Mouse (Mus musculus): ENCODE measurements around the gene Dusp28. TPM values are rescaled to one million over a fixed set of nuclear protein-coding genes. Genes with fewer than 3 reads are reported as not detected.

Gene Dusp28
- polyA plus RNA-seq, 1 experiment from 2014 or later = 12.2 TPM

DNA sequence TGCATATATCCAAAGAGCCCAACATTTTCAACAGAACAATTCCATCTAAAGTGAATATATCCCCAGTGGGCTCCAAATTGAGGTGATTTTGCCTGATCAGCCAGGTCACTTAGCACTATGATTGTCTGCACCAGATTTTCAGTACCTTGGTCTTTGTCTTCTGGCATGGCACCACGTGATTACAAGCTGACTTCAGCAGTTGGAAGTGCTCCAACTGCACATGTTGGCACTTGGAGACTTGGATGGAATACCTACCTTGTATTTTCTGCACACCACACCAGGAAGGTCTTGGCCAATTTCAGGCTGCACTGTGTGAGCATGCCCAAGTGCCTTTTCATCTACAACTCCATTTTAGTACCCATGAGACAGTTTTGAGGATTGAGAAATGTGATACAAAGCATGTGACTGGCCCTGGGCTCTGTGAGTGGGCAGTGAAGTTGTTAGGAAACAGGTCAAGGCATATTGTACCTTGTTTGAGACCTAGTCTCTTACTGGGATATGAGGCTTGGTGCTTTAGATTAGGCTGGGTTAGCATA is 23.5 kb downstream of the Dusp28 start:
- WGBS = 41% methylated on average over 1 of the region's 1 CpGs
- no peak for ATAC-seq (replicated peaks; ENCODE audit: low FRiP score)

DNA sequence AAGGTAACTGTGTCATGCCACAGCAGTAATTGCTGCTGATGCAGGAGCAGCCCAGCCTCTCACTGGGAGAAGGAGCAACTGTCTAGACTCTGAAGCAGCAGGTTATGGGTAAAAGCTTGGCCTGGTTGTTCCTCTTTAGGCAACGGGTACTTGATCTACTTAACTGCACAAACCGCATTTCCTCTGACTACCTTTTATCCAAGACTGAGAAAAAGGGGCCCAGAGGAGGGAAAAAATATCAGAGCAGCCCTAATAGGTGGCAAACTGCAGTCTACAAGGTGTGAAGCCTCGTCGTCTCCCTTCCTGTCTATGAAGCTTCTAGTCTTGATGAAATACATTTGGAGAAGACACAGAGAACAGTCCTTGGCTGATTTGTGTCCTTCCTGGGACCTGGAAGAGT is 26.8 kb downstream of the Dusp28 start:
- ATAC-seq (replicated peaks; ENCODE audit: low FRiP score) = no peak
- Histone ChIP-seq H3K9ac (peak overlapping the region; percentile 79; the same call in 1 of the 2 replicates), H3K27me3 (0 out of 2 replicates have a peak, but pooled peaks cover 6% of the 10 kb centered on the region), H3K4me1 (peaks cover 25% of the 10 kb centered on the region), H3K9me3 (replicated peaks) (peaks cover 5% of the 10 kb centered on the region; the same call in 1 of the 2 replicates), H3K27ac (peak overlapping the region; percentile 98), H3K4me2 (peak overlapping the region; percentile 74), H3K4me3 (replicated peaks) (peak overlapping the region; percentile 84), H3K36me3 (peaks cover 9% of the 10 kb centered on the region)
- WGBS = 83% methylated on average over 4 of the region's 4 CpGs

More for the DNA sequence above, 23.5 kb downstream of the Dusp28 start:
- Histone ChIP-seq H3K4me1 (peaks cover 7% of the 10 kb centered on the region), H3K27me3 (0 out of 2 replicates have a peak, but pooled peaks cover 16% of the 10 kb centered on the region), H3K27ac (no peak overlapping the region), H3K4me3 (replicated peaks) (no peak overlapping the region), H3K36me3 (no peaks in the 10 kb centered on the region), H3K4me2 (no peak overlapping the region), H3K9ac (no peak overlapping the region), H3K9me3 (replicated peaks) (peaks cover 5% of the 10 kb centered on the region; the same call in 1 of the 2 replicates)

DNA sequence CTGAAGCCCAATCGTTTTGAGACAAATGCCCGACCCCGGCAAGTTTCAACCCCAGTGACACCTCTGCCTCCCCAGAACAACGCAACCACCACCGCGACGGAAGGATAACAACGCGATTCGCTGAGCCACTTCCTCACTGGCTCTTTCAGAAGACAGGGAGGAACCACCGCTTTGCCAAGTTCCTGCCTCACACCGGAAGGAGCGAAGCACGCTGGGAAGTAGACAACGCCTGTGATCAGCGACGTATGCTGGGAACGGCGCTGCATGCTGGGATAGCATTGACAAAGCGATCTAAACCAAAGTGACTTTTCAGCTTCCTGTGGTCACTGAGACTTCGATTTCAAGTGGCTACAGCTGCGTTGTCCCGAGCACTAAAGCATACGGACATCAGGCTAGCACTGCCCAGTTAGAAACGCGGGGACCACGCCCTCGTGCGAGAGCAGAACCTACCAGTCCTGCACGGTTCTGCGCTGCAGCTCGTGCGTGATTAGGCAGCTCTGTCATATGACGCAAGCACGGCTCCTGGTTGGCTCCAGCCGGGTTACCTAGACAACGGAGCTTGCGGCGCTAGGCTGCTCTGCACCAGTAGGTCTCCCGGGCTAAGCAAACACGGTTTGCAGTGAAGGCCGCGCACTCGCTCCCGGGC is 27.5 kb downstream of the Dusp28 start, which contains the start of gene Capn10:
TSS of gene Capn10 (plus strand) at position 195 of the 646 bp plus-strand sequence.
- under 1% methylated on average over 45 of the region's 45 CpGs for WGBS
- H3K4me1 ChIP-seq = peaks cover 25% of the 10 kb centered on the region
- 0 out of 2 replicates have a peak, but pooled peaks cover 3% of the 10 kb centered on the region for H3K27me3 ChIP-seq
- peaks cover 16% of the 10 kb centered on the region for H3K36me3 ChIP-seq
- peaks cover 5% of the 10 kb centered on the region; the same call in 1 of the 2 replicates for H3K9me3 ChIP-seq (replicated peaks)
- peak within 1 kb of the TSS; percentile 84 for H3K4me3 ChIP-seq (replicated peaks)
- H3K4me2 ChIP-seq = peak within 1 kb of the TSS; percentile 74
- peak; percentile 100 for ATAC-seq (replicated peaks; ENCODE audit: low FRiP score)
- peak within 1 kb of the TSS; percentile 79 for H3K9ac ChIP-seq
- peak within 1 kb of the TSS; percentile 98 for H3K27ac ChIP-seq

DNA sequence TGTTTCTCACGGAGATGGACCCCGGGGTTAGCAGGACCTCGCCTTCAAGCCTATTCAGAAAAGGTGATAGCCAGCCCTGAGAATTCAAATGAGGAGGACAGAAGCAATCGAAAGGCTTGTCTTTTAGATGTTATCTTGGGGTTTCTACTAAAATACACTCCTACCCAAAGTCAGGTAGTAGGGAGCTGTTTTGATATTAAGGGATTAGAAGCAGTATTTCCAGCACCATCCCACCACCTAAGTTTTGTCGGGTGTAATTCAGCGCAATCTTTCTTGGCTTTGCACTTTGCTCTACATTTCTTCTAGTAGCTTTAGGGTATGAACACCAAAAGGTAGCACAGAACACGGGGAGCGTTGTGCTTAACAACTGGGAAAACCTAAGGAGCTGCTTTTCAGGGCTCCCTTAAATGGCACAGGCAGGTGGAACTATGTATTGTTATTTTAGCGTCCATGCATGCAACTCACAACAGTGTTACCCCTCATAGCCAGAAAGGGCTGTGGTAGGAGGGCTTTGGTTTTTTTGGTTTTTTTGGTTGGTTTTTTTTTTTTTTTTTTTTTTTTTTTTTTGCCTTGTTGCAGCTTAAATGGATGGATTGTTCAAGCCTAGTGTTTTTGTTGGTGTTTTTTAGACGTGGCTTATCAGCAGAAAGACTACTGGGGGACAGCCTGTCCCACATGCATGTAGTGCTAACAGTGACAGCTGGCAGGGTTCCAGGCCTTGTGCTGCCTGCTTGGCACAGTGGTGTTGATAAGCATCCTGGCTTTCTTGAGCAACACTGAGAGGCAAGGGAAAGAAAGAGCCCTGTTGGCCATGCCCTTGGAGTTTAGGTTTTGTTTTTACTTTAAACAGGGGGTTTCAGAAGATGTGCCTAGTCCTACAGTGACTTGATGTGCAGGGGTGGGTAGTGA is 28.5 kb downstream of the Dusp28 start:
- 14% methylated on average over 10 of the region's 10 CpGs for WGBS
- peaks cover 26% of the 10 kb centered on the region for H3K36me3 ChIP-seq
- H3K9ac ChIP-seq = peak overlapping the region; percentile 79
- H3K4me1 ChIP-seq = peaks cover 25% of the 10 kb centered on the region
- peak overlapping the region; percentile 84 for H3K4me3 ChIP-seq (replicated peaks)
- ATAC-seq (replicated peaks; ENCODE audit: low FRiP score) = no peak
- H3K27ac ChIP-seq = peak overlapping the region; percentile 98
- peak overlapping the region; percentile 74 for H3K4me2 ChIP-seq
- peaks cover 5% of the 10 kb centered on the region; the same call in 1 of the 2 replicates for H3K9me3 ChIP-seq (replicated peaks)
- H3K27me3 ChIP-seq = 0 out of 2 replicates have a peak, but pooled peaks cover 3% of the 10 kb centered on the region

DNA sequence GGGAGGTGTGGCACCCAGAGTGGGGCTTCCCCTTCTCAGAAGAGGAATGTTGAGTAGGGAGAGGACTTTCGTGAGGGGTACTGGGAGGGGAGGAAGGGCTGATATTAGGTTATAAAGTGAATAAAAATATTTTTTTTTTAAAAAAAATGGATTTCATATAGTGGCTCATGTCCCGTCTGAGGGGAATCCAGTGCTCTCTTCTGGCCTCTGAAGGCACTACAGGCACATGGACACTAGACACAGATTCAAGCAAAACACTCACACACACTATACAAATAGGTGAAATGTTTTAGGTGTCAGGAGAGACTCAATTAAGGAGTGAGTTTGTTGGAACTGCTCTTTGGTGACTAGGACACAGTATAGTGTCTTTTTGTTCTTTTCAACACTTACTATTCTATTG is 29.2 kb downstream of the Dusp28 start:
- Histone ChIP-seq H3K4me3 (replicated peaks) (peak overlapping the region; percentile 84), H3K36me3 (peaks cover 31% of the 10 kb centered on the region), H3K9me3 (replicated peaks) (peaks cover 5% of the 10 kb centered on the region; the same call in 1 of the 2 replicates), H3K4me2 (peak overlapping the region; percentile 74), H3K9ac (0 out of 2 replicates have a peak overlapping the region, but pooled peaks have one; percentile 79), H3K27ac (peak overlapping the region; percentile 25; the same call in 1 of the 2 replicates), H3K4me1 (peaks cover 25% of the 10 kb centered on the region), H3K27me3 (0 out of 2 replicates have a peak, but pooled peaks cover 3% of the 10 kb centered on the region)
- no peak for ATAC-seq (replicated peaks; ENCODE audit: low FRiP score)
- WGBS = 74% methylated on average over 2 of the region's 2 CpGs

DNA sequence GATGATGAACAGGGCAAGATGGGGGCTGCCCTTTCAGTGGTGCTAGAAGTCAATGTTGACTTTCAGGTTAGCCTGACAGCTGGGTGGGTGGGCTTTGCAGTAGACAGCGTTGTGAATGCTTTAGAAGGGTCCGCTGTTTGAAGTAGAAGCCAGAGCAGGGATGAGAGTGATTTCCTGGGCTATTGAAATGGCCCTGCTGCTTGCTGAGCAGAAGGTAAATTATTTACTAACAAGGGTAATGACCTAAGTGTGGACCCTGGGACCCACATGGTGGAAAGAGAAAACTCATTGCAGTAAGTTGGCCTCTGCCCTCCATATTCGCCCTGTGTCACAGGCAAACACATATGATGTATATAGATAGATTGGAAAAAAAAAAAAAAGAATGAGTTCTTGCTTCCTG is 29.7 kb downstream of the Dusp28 start:
- H3K4me3 ChIP-seq (replicated peaks) = peak overlapping the region; percentile 84; the same call in 1 of the 2 replicates
- peak overlapping the region; percentile 74; the same call in 1 of the 2 replicates for H3K4me2 ChIP-seq
- peaks cover 5% of the 10 kb centered on the region; the same call in 1 of the 2 replicates for H3K9me3 ChIP-seq (replicated peaks)
- ATAC-seq (replicated peaks; ENCODE audit: low FRiP score) = no peak
- H3K27me3 ChIP-seq = 0 out of 2 replicates have a peak, but pooled peaks cover 3% of the 10 kb centered on the region
- peak overlapping the region; percentile 25; the same call in 1 of the 2 replicates for H3K27ac ChIP-seq
- 0 out of 2 replicates have a peak overlapping the region, but pooled peaks have one; percentile 5 for H3K9ac ChIP-seq
- peaks cover 34% of the 10 kb centered on the region for H3K36me3 ChIP-seq
- WGBS = 74% methylated on average over 3 of the region's 3 CpGs
- peaks cover 25% of the 10 kb centered on the region for H3K4me1 ChIP-seq

DNA sequence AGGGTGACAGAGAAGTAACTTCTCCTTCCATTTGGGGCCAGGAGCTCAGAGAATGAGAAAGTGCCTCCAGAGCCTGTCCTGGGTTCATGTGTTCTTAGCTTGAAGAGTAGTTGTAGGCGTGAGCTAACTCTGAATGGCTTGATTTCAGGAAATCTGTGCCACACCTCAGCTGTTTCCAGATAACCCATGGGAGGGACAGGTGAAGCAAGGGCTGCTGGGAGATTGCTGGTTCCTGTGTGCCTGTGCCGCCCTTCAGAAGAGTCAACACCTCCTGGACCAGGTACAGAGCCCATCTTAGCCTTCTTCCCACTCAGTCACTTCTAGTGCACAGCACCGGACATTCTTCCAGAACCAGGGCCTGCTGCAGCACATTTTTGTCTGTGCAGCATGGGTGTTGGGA is 31.0 kb downstream of the Dusp28 start:
- Histone ChIP-seq H3K27ac (no peak overlapping the region), H3K4me2 (no peak overlapping the region), H3K4me3 (replicated peaks) (no peak overlapping the region), H3K27me3 (no peaks in the 10 kb centered on the region), H3K9me3 (replicated peaks) (peaks cover 4% of the 10 kb centered on the region; the same call in 1 of the 2 replicates), H3K4me1 (peaks cover 25% of the 10 kb centered on the region), H3K36me3 (peaks cover 46% of the 10 kb centered on the region), H3K9ac (0 out of 2 replicates have a peak overlapping the region, but pooled peaks have one; percentile 8)
- ATAC-seq (replicated peaks; ENCODE audit: low FRiP score) = no peak
- 93% methylated on average over 3 of the region's 3 CpGs for WGBS

DNA sequence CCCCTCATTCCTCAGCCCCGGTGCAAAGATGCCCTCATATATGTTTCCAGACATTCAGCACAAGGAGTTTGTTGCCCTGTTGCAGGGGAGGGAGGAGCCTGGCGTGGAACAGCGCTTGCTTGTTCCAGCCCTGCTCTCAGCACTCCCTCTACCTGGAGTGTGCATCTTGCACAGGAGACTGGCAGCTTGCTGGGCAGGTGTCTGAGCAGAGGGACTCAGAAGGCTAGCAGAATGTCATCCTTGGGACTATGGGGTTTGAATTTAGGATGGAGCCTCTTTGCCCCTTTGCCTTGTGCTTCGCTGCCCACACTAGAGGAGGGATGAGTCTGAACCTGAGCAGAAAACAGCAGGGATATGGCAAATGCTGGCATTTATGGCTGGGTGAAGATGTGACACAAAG is 33.0 kb downstream of the Dusp28 start:
- no peaks in the 10 kb centered on the region for H3K9me3 ChIP-seq (replicated peaks)
- H3K4me3 ChIP-seq (replicated peaks) = no peak overlapping the region
- no peaks in the 10 kb centered on the region for H3K27me3 ChIP-seq
- no peak overlapping the region for H3K27ac ChIP-seq
- H3K9ac ChIP-seq = no peak overlapping the region
- peaks cover 66% of the 10 kb centered on the region for H3K36me3 ChIP-seq
- peaks cover 20% of the 10 kb centered on the region for H3K4me1 ChIP-seq
- no peak for ATAC-seq (replicated peaks; ENCODE audit: low FRiP score)
- 90% methylated on average over 4 of the region's 4 CpGs for WGBS
- no peak overlapping the region for H3K4me2 ChIP-seq

DNA sequence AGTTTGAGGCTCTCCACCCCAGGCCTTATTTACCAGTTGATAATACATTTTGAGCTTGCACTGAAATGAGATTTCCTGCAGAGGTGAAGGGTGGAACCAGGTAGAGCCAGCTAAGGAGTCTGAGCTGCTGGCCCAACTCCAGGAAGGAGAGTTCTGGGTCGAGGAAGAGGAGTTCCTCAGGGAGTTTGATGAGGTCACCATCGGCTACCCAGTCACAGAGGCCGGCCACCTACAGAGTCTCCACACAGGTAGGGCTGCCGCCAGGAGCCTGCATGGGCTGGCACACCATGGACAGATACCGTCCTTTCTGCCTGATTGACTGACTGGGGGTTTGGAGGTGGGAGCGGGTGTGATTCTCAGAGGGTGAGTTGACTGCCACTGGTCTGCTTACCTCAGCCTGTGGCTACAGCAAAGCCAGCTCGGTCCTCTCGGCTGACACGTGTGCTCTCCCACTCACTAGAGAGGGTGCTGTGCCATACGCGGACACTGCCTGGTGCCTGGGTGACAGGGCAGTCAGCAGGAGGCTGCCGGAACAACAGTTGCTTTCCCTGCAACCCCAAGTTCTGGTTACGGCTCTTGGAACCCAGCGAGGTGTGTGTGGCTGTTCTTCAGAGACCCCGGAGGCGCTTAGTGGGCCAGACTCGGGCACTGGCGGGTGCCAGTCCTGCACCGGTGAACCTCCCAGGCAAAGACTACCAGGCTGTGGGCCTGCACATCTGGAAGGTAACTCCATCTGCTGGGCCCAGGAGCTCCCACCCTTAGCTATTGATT is 36.6 kb downstream of the Dusp28 start:
- Histone ChIP-seq H3K36me3 (peaks cover 96% of the 10 kb centered on the region), H3K9ac (no peak overlapping the region), H3K27me3 (no peaks in the 10 kb centered on the region), H3K4me3 (replicated peaks) (no peak overlapping the region), H3K27ac (no peak overlapping the region), H3K4me1 (no peaks in the 10 kb centered on the region), H3K9me3 (replicated peaks) (no peaks in the 10 kb centered on the region), H3K4me2 (no peak overlapping the region)
- WGBS = 92% methylated on average over 19 of the region's 19 CpGs
- no peak for ATAC-seq (replicated peaks; ENCODE audit: low FRiP score)

DNA sequence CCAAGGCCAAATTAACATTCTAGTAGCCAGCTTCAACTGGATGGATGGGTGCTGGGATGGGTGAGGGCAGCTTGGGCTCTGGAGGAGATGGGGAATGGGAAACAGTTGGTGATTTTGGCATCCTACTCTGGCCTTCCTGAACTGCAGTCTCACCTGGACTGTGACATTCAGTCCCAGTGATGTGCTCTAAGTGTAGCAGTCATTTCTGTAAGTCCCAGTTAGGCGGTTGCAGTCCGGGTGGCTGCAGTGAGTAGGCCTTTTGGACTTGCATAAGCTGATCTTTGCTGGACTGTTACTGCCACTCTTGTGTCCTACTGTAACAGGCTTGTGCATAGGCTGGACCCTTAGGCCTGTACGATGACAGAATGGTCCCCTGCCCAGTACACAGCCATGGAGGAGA is 41.2 kb downstream of the Dusp28 start:
- no peak for ATAC-seq (replicated peaks; ENCODE audit: low FRiP score)
- Histone ChIP-seq H3K27me3 (no peaks in the 10 kb centered on the region), H3K36me3 (peaks cover 55% of the 10 kb centered on the region), H3K4me3 (replicated peaks) (no peak overlapping the region), H3K27ac (no peak overlapping the region), H3K4me2 (no peak overlapping the region), H3K9ac (no peak overlapping the region), H3K4me1 (no peaks in the 10 kb centered on the region), H3K9me3 (replicated peaks) (no peaks in the 10 kb centered on the region)
- WGBS = 94% methylated on average over 3 of the region's 3 CpGs

DNA sequence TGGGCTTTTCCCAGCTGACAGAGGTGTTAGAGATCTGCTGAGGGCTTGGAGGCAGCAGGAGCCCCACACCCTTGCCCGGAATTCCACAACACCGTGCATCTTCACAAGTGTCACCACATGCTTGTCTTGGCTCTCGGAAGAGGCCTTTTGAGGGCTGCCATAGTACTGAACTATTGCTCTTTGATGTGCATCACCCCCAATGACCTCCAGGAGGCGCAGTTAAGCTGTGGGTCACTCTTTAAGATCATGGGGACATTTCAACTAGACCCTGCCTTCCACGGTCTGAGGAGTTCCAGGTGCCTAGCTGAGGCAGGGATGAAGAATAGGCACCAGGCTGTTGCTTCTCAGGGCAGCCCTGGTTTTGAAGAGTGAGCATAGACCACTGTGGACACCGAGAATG is 42.6 kb downstream of the Dusp28 start:
- Histone ChIP-seq H3K4me1 (no peaks in the 10 kb centered on the region), H3K27me3 (no peaks in the 10 kb centered on the region), H3K27ac (no peak overlapping the region), H3K4me3 (replicated peaks) (no peak overlapping the region), H3K9me3 (replicated peaks) (no peaks in the 10 kb centered on the region), H3K9ac (no peak overlapping the region), H3K4me2 (no peak overlapping the region), H3K36me3 (peaks cover 40% of the 10 kb centered on the region)
- WGBS = 60% methylated on average over 6 of the region's 6 CpGs
- no peak for ATAC-seq (replicated peaks; ENCODE audit: low FRiP score)
